Mouse (Mus musculus) central nervous system, embryonic 14 days (tissue): ENCODE results near the gene Senp6. TPM values are rescaled to one million over a fixed set of nuclear protein-coding genes. Genes with fewer than 3 reads are reported as not detected.

Experiments used
- polyA plus RNA-seq: library from polyadenylated mRNA; depleted of rRNA; stranded (reverse); fragments of >200 nt; gene quantifications from 2 replicates; pipeline ENCODE4 v1.2.3, GENCODE M21; 2012; rRNA removed

Senp6 gene
- 85.9 and 86.9 TPM in 2 replicates for polyA plus RNA-seq

DNA sequence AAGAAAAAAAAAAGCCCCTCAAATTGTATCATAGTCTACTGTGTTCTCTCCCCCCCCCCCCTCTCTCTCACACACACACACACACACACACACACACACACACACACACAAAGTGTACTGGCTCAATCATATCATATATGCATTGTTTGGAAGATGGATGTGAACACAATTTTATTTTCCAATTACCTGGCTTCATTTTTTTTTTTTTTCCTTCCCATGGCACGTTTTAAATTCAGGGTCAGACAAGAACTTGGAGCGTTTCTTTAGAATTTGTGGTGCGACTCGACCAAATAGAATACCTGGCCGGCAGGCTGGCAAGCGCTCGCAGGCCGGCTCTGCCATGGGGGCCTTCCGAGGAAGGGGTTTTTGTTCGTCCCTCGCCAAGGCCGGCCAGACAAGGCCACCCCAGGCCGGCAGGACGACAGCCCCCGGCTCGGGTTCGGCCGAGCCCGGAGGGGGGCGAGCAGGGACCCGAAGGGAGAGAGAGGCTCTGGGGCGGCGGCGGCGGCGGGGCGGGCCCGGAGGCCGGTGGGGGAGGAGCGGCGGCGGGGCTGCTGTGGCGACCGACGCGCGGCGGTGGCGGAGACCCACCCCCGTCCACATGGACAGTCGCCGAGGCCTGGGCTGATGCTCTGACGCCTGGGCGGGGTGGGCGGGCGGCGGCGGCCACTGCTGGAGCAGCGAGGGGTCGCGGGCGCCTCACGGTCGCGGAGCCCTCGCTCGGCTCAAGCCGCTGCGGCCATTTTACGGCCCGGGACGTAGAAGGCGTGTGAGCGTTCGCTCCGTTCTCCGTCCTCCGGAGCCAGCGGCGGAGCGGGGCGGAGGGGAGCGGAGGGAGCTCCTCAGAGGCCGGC lies at the start of gene Senp6:
Gene Senp6, plus strand, starts transcription at position 537 of the 854 bp plus-strand sequence.

DNA sequence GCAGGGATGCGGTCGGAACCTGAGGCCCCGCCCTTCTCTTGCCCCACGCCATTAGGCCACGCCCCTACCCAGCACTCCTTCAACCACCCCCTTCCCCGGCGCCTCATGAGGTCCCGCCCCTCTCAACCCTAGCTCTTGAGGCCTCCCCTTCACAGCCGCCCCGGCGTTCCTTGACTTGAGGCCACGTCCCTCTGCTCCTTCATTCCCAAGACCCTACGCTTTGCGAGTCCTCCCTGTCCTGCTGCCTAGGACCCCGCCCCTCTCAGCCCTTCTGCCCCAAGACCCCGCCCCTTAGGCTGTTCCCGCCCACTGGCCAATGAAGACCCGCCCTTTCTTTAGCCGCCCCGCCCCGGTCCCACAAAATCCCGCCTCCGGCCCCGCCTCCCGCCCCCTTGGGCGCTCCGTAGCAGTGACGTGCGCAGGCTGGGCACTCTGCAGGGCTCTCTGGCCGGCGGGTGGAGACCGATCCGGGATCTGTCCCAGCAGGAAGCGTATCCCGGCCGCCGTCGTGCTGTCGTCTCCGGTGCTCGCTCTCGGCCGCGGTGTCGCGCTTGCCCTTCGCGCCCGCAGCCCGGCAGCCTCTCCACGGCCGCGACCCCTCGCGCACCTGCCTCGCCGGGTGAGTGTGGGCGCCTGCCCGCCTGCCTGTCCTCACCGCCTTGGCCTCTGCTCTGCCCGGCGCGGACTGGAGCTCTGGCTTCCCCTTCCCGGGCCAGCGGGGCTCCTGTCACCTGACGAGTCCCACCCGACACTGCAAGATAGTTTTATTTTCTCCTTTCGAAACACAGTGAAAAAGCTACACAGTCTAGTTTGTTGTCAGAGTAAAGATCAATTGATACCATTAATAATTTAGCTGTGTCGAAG lies 98.1 kb downstream of the Senp6 start, which contains the start of gene Myo6:
Gene Myo6, plus strand, starts transcription at position 421 of the 864 bp plus-strand sequence.

Other genes starting within 250 kb of the Senp6 start
- 2.6 and 3.6 TPM in 2 replicates for gene Filip1, start 54.1 kb upstream of the Senp6 start, polyA plus RNA-seq
- gene Myo6, start 98.1 kb downstream of the Senp6 start, polyA plus RNA-seq: 14.1 and 16.0 TPM in 2 replicates